Mouse (Mus musculus) embryo, embryonic 10 days (tissue): Measurements from ENCODE around the gene Mbnl1.
A peak's percentile ranks its signal among the peaks of the same experiment; 100 is the strongest.
"Not testable (repeated sequence)": the region's sequence is repeated elsewhere in the genome, so short reads cannot be mapped to it uniquely, and the experiment has no call there.

Experiments
- DNase-seq: peaks from one replicate; pipeline ENCODE4 v3.0.0-alpha.2; 2015; ENCODE audit warnings: low spot score

Gene Mbnl1

DNA sequence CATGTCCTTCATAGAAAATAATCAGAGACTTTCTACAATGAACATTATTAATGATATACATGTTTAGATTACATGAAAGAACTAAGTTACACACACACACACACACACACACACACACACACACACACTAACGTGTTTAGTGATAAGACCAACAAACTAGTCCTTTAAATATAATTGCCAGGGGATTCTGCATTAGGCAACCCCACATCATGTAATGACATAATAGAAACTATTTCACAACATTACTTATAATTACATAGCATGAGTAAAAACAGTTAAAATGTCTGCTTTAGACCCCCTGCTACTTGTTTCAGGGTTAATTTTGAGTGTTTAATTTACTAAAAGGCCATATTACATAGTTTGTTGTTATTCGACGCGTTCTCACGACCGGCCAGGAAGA, 16.9 kb downstream of the Mbnl1 start:
- DNase-seq = no peak

GRCm38 (mm10) chr3:60494774-60495535, 22.3 kb downstream of the Mbnl1 start:
- DNase-seq = not testable (repeated sequence)

- DNase-seq = no peak
These were observed 23.6 kb downstream of the Mbnl1 start for GRCm38 (mm10) chr3:60496197-60496596.

DNA sequence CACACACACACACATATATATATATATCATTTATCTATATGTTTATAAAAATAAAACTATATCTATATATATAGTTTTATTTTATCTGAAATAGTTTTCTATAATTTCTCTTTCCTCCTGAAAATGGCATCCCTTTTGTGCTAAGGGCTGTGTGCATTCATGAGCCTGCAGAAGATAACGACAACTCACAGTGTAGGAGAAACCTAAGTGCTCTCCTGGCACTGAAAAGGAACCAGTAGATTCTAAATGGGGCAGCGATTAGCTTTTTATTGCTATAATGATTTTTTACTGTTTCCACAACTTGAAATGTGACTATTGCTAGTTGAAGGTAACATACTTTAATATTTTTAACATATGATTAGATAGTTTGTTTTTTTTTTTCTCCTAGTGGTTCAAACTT, 25.5 kb downstream of the Mbnl1 start:
- no peak for DNase-seq

- no peak for DNase-seq
These were observed 26.0 kb downstream of the Mbnl1 start for GRCm38 (mm10) chr3:60498646-60499045.

DNA sequence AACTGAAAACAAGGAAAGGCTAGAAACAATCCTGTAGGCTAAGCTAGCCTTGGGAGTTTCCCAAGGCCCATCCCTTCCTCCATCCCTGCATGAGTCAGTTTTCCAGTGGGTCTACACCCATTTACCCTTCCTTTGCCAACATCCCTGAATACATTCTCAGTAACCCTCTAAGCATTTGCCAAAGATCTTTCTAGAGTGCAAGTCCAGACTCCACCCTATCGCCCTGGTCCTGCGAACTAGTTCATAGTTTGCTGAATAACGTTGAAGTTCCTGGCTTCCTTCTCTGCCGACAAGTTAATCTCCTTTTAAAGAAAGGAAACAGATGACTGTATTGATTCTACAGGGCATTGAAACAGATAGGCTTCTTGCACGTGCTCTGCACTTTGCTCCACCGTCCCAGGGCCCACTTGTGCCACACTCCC, 26.5 kb downstream of the Mbnl1 start:
- DNase-seq = no peak

DNA sequence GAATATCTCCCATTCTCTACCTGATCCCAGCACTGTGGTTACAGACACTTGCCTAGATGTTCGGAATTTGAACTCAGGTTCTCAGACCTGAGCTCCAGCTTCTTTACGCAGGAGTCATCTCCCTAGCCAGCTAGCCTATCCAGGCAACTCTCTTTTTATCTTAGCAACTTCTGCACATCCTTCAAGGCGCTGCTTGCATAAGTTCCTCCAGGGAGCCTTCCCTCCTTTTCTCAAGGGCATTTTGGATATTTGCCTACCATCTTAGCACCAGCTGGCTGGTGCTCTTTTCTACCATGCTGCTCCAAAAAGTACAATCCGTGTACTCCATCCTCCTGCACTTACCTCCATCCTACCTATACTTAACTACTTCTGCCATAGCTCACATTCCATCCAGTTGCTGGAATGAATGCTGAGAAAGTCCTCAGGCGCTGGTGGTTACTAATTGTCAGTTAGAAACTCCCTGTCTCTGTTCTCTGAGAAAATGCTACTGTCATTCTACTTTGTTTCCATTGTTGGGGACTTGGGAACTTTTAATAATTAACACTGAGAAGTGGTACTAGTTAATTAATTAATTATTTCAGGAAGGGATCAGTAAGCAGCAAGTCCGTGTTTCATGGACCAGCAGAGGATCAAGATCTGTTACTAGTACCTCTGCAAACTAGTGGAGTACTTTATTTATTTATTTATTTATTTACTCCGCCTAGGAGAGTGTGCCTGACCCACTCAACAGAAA, 27.3 kb downstream of the Mbnl1 start:
- peak; percentile 14 for DNase-seq

DNA sequence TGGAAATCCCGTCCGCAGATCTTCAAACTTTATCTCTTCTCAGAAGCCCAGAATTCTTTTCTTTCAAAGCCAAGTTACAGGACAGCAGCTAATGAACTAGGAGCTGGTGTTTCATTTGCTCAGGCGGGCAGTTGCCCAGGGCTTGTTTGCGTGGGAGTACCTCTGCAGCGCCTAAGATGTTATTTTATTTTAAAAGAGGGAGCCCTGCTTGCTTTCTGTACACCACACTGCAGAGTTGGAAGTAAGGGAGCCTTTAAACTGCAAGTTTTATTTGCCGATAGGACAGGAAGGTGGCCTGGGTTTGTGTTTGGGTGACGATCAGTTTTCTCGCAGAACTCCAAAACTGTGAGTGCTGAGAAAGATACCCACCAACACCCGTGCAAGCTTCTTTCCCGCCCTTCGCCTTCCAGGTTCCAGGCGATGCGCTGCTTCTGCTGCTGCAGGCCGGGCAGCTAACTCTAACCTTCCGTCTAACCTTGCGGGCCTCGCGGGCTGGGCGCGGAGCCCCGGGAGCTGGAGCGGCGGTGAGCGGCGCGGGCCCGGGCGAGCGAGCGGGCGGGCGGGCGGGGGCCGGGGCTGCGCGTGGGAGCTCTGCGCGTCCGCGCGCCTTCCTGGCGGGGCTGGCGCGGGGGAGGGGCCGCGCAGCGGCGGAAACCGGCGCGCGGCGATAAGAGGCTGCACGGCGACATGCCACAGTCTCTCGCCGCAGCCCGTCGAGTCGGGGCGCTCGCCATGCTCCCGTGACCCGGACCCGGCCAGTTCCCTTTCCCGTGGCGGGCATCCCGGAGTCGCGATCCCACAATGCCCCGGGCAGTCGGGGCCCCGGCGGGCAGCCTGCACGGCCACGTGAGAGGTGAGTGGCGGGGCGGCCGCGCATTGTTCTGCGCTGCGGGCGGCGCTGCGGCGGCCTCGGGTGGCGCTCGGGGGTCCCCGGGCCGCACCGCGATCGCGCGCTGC, 28.2 kb downstream of the Mbnl1 start:
- DNase-seq = peak; percentile 64

GRCm38 (mm10) chr3:60501561-60502151, 29.0 kb downstream of the Mbnl1 start:
- peak; percentile 75 for DNase-seq

DNA sequence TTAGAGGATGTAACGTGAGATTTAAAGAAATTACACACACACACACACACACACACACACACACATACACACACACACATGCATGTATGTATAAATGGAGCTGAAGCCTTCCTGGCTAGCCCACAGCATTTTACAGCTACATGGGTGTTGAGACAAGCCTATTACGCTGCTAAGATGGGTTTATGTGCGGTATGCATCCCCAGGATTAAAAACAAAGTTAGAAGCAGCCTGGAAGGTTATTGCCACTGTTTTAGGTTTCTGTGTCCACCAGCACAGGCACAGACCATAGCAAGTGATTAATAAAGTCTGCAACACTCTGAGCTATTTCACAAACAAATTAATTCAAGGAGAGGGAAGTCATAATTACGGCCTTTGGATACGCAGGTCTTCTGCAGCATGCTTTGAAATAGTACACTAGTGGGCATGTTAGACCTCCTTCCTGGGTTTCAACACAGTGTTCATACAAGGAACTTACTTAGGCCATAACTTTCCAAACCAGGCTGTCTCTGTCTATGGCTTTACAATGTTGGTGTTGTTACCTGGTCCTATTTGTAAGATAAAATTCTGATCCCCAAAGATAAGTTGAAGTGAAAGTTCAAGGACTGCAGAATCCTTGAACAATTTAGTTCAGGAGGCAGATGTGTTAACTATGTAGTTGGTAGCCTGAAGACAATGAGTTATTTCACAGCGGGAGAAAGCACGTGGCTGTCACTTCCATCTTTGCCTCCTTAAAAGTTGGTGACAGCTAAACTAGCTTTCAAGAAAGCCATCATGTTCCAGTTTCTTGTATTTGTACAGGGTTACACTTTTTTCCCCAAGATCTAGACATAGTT, 29.7 kb downstream of the Mbnl1 start:
- peak; percentile 25 for DNase-seq

- no peak for DNase-seq
These were observed 30.6 kb downstream of the Mbnl1 start for GRCm38 (mm10) chr3:60503196-60503595.

- DNase-seq = no peak
These were observed 32.3 kb downstream of the Mbnl1 start for GRCm38 (mm10) chr3:60504775-60505430.

GRCm38 (mm10) chr3:60506821-60507220, 34.2 kb downstream of the Mbnl1 start:
- no peak for DNase-seq

- DNase-seq = no peak
These were observed 34.9 kb downstream of the Mbnl1 start for GRCm38 (mm10) chr3:60507496-60507895.

DNA sequence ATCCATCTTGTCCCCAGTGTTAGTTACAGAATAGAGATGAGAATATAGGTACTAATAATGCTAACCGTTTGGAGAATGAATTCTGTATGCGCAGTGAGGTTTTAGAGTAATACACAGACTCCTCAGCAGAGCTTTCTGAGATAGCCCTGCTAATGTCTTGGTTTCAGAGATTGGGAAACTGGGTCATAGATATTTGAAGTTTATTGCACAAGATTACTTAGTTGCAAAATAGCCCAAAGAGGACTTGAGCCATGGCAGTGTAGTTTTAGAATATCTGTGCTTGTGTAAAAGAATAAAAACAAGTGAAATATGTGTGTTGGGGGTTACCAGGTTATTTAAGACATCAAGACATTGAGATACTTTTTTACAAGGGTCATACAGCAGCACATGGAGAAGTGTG, 35.3 kb downstream of the Mbnl1 start:
- DNase-seq = no peak

DNA sequence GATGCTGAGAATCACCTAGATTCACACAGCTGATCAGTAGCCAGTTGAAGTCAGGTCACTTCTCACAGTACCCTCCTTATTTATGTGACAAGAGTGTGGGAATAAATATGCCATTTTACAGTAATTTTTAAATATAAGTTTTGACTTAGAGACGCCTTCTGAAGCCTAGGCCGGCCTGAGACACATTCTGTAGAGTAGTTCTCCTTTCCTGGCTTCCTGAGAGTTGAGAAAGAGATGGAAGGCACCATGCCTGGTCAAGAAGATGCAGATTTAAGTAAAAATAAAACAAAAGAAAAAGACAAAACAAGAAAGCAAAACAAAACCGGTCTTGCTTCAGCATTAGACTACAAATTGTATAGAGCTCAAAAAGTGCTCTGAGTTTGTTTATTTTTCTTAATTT, 38.6 kb downstream of the Mbnl1 start:
- no peak for DNase-seq

- DNase-seq = no peak
These were observed 40.7 kb downstream of the Mbnl1 start for GRCm38 (mm10) chr3:60513337-60513736.

DNA sequence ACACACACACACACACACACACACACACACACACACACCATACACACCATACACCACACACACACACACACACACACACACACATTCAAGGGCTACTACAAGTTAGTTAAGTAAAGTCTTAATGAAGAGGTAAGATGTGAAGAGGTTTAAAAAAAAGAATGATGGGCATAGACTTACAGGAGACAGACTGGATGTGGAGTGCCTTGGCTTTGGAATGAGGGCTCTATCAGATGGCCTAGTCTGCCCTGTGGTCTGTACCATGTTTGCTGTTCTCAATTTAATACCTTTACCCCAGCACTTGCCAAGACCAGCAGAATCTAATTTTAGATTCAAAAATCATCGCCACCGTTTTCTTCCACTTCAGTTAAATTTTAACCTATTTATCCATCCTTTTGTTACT, 41.1 kb downstream of the Mbnl1 start:
- DNase-seq = no peak

DNA sequence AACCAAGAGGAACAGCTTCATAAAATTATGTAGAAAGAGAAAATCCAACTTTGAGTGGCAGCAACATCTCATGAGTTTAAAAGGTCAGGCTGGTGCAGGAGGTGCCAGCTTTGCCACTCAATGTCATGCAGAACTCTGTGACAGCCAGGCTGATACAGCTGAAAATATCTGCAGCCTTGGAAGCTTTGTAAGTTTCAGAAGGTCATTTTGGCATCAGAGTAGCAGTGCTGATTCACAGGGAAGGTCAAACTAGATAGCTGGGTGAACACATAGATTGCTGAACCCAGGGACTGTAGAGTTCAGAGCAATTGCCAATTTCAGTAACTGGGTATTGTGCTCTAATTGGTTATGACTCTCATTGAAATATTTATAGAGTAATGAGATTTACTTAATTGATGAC, 42.8 kb downstream of the Mbnl1 start:
- DNase-seq = no peak

DNA sequence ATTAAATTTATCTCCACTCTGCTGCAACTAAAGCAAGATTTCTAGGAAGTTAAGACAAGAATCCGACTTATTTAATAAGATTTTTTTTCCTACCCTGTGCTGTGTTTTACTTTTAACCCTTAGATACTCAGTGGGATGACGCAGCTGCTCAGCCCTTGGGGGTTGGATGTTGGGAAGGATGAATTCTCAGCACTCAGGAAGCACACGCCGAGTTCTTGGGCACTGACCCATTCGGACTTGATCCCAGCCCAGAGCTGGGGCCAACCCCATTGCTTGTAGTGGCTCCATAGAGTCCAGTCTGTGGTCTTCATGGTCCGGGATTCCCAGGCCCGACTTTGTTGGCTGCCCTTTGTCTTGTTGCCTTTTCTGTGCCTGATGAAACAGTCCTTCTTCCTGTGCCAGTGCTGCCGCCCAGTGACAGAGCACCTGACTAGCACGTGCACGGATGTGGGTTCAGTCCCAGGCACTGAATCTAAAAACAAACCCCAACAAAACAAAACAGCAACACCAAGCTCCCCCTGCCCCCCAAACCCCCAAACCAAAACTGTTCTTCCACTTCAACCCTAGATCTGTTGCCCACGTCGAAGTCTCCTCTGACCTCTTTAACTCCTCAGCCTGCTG, 43.5 kb downstream of the Mbnl1 start:
- peak; percentile 69 for DNase-seq
